Mouse (Mus musculus) liver, postnatal 0 days (tissue): ENCODE data around the gene Retreg1. TPM values are rescaled to one million over a fixed set of nuclear protein-coding genes. Genes with fewer than 3 reads are reported as not detected.

Experiments
- ATAC-seq: fragments of 200-750 bp; cut with Nextera tagmentation; 2 replicates; pipeline ENCODE4 v1.8.0; 2017; ENCODE audit warnings: mild to moderate bottlenecking, moderate library complexity
- DNase-seq: peaks from one replicate; pipeline ENCODE4 v3.0.0-alpha.2; 2016
- H3K27ac ChIP-seq: fragments of 300-500 bp; sonication (generic); 2 replicates; pipeline ENCODE4 v1.5.1; 2014; ENCODE audit warnings: antibody characterized with exemption, moderate library complexity, mild to moderate bottlenecking, low read depth
- H3K27me3 ChIP-seq: fragments of 300-500 bp; sonication (generic); 2 replicates; pipeline ENCODE4 v1.6.1; 2014; ENCODE audit warnings: low read length, control low read depth, mixed read lengths; ENCODE audit not compliant: insufficient read depth
- H3K36me3 ChIP-seq: fragments of 300-500 bp; sonication (generic); replicated peaks from 2 replicates; pipeline ENCODE4 v1.6.1; 2014; ENCODE audit warnings: mild to moderate bottlenecking, control low read depth, low read length, moderate library complexity, mixed read lengths; ENCODE audit not compliant: insufficient read depth
- H3K4me1 ChIP-seq: fragments of 300-500 bp; sonication (generic); 2 replicates; pipeline ENCODE4 v1.6.1; 2014; ENCODE audit warnings: antibody characterized with exemption, mild to moderate bottlenecking, control low read depth; ENCODE audit not compliant: insufficient read depth
- H3K4me2 ChIP-seq: fragments of 300-500 bp; sonication (generic); 2 replicates; pipeline ENCODE4 v1.6.1; 2014; ENCODE audit warnings: low read depth, mild to moderate bottlenecking, low read length, moderate library complexity, mixed read lengths
- H3K4me3 ChIP-seq: fragments of 300-500 bp; sonication (generic); 2 replicates; pipeline ENCODE4 v1.5.1; 2014; ENCODE audit warnings: low read depth, low read length
- H3K9ac ChIP-seq: fragments of 300-500 bp; sonication (generic); replicated peaks from 2 replicates; pipeline ENCODE4 v1.6.1; 2014; ENCODE audit warnings: mild to moderate bottlenecking, moderate library complexity
- H3K9me3 ChIP-seq: fragments of 300-500 bp; sonication (generic); 2 replicates; pipeline ENCODE4 v1.6.1; 2016; ENCODE audit warnings: mild to moderate bottlenecking, control low read depth, low read length, mixed read lengths
- CTCF ChIP-seq: sonication (generic); IDR thresholded peaks from 2 replicates; pipeline ENCODE4 v1.5.1; 2016; ENCODE audit warnings: antibody characterized with exemption, low read depth
- EP300 ChIP-seq: IDR thresholded peaks from 2 replicates; pipeline ENCODE4 v1.6.1; 2016; ENCODE audit warnings: antibody characterized with exemption, low read depth, mild to moderate bottlenecking
- WGBS: fragments of 180-500 bp; shearing (Covaris S2); extraction: QIAGEN DNeasy Blood & Tissue Kit; methylation state at CpG from one replicate; pipeline ENCODE4 v1.1.7; 2014; ENCODE audit not compliant: insufficient replicate concordance; 5-methylcytosine and 5-hydroxymethylcytosine counted together
- polyA plus RNA-seq: library from polyadenylated mRNA; unstranded; fragments of >200 nt; fragmentation: Nextera tagmentation; extraction: Ambion mirVana; gene quantifications from 2 replicates; pipeline ENCODE4 v1.2.1, GENCODE M21; 2015

The Retreg1 gene
- polyA plus RNA-seq: 17.0 and 18.6 TPM in 2 replicates

DNA sequence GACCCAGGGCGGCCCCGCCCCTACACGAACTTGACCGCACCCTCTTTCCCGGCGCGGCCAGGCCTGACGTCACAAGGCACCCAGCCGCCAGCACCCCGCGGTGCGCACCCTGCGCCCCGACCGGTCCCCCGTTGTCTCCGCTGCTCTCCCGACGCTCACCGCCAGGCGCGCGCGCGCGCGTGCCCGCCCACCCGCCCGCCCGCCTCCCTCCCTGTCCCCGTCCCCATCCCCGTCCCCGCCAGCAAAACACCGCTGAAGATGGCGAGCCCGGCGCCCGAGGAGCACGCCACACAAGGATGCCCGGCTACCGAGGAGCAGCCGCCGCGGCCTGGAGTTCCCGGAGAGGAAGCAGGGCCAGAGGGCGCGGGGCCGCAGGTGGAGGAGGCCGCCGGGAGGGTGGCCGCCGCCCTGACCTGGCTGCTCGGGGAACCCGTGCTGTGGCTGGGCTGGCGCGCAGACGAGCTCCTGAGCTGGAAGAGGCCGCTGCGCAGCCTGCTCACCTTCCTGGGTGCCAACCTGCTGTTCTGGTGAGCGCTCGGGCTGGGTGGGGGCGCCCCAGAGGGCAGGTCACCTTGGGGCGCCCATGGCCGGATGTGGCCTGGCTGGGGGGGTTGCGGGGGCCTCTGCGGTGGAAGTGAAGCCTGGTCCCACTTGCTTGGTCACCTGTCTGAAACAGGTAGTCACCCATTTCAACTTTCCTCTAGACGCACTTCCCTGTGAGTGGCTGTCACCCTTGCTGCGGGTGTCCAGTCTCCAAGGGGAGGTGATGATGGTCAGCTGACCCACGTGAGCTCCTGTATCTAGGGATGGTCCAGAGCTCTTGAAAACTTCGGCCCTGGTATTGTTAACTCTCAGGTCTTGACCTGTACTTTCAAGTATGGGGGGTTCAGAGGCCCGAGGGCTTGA lies at the start of gene Retreg1:
TSS of gene Retreg1 (plus strand) at position 95 of the 906 bp plus-strand sequence.
- peak within 1 kb of the TSS; percentile 81 for H3K4me2 ChIP-seq
- TF ChIP-seq EP300 (no peak), CTCF (0 out of 2 replicates have a peak, but pooled peaks have one; percentile 12)
- 0 out of 2 replicates have a peak, but pooled peaks cover 12% of the 10 kb centered on the region for H3K27me3 ChIP-seq
- H3K27ac ChIP-seq: peak within 1 kb of the TSS; percentile 13; the same call in 1 of the 2 replicates
- peaks cover 6% of the 10 kb centered on the region; the same call in 1 of the 2 replicates for H3K4me1 ChIP-seq
- H3K36me3 ChIP-seq: no peaks in the 10 kb centered on the region
- 3% methylated on average over 67 of the region's 72 CpGs for WGBS
- peak within 1 kb of the TSS; percentile 63 for H3K9ac ChIP-seq
- DNase-seq (peak; percentile 81), ATAC-seq (peak; percentile 91)
- H3K9me3 ChIP-seq: no peaks in the 10 kb centered on the region
- peak within 1 kb of the TSS; percentile 63 for H3K4me3 ChIP-seq

DNA sequence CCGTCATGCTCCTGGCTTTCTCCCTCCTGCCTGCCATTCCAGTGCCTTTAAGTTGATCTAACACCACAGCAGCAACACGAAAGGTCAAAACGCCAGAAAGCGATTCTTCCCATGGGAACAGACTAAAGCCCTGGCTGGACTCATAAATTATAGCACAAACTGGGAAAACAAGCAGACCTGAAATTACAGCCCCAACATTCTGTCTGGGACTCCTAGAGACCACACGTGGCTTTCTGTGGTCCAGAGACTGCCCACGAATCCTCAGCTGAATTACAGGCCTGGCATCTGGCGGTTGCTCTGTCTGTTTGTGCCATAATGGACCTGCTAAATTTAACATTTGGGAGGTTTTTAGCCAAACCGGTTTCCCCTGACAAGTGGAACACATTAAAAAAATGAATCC lies 48.9 kb upstream of the Retreg1 start:
- 83% methylated on average over 8 of the region's 8 CpGs for WGBS
- DNase-seq (no peak), ATAC-seq (no peak)
- Histone ChIP-seq H3K27ac (no peak overlapping the region), H3K4me1 (no peaks in the 10 kb centered on the region), H3K9ac (no peak overlapping the region), H3K4me3 (no peak overlapping the region), H3K4me2 (no peak overlapping the region), H3K27me3 (no peaks in the 10 kb centered on the region), H3K36me3 (peaks cover 33% of the 10 kb centered on the region), H3K9me3 (no peaks in the 10 kb centered on the region)
- TF ChIP-seq EP300 (no peak), CTCF (no peak)

DNA sequence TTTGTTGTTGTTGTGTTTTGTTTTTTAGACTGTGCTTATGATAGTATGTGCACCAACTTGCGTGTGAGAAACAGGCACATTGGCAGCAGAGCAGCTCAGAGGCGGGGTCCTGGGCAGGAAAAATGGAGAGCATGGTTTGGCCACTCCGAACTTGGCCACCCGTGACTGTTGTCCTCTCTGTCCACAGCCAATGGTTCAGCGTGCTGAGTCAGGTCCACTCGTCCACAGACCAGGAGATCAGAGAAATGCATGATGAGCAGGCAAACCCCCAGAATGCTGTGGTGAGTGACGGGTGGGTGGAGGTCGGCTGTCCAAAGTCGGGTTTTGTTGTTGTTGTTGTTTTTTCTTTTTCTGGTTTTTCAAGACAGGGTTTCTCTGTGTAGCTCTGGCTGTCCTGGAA lies 47.5 kb upstream of the Retreg1 start:
- Histone ChIP-seq H3K36me3 (peaks cover 35% of the 10 kb centered on the region), H3K9me3 (no peaks in the 10 kb centered on the region), H3K27me3 (no peaks in the 10 kb centered on the region), H3K4me2 (no peak overlapping the region), H3K4me1 (no peaks in the 10 kb centered on the region), H3K27ac (no peak overlapping the region), H3K9ac (no peak overlapping the region), H3K4me3 (no peak overlapping the region)
- 80% methylated on average over 9 of the region's 9 CpGs for WGBS
- ATAC-seq (no peak), DNase-seq (no peak)
- TF ChIP-seq CTCF (no peak), EP300 (no peak)

DNA sequence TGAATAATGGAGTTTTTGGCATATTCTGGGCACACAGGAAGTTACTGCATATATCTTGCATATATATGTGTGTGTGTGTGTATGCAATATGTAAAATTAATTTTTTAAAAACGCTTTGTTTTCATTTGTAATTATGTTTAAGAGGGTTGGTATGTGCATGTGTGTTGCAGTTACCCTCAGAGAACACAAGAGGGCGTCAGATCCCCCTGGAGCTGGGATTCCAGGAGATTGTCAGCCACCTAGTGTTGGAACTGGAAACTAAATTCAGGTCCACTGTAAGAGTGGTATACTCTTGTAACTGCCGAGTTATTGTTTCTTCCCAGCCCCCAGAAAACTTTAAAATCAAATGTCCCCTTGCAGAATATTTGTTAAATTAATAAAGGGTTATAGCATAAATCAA lies 46.6 kb upstream of the Retreg1 start:
- ATAC-seq: no peak
- WGBS: 54% methylated on average over 3 of the region's 3 CpGs

DNA sequence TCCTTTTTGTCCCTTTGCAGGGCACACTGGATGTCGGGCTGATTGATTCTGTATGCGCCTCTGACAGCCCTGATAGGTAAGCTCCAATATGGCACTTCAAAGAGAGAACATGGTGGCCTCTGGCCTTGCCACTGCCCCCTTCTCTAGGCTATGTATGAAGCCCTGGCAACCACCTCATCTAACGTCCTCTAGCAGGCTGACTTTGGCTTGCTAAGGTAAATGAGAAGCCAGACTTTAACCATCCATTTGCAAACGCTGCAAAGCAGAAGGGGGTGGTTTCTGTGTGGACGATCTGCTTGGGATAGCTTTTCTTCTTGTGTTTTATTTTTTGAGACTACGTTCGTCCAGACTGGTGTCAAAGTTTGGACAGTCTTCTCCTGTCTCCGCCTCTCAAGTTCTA lies 45.8 kb upstream of the Retreg1 start:
- ATAC-seq: no peak
- DNase-seq: no peak
- TF ChIP-seq CTCF (no peak), EP300 (no peak)

More for the DNA sequence above, 46.6 kb upstream of the Retreg1 start:
- H3K9ac ChIP-seq: no peak overlapping the region
- H3K27ac ChIP-seq: no peak overlapping the region
- H3K36me3 ChIP-seq: peaks cover 43% of the 10 kb centered on the region
- no peak for DNase-seq
- H3K27me3 ChIP-seq: no peaks in the 10 kb centered on the region
- no peaks in the 10 kb centered on the region for H3K4me1 ChIP-seq
- no peak overlapping the region for H3K4me2 ChIP-seq
- H3K4me3 ChIP-seq: no peak overlapping the region
- TF ChIP-seq CTCF: peak; percentile 83
- no peak for TF ChIP-seq EP300
- no peaks in the 10 kb centered on the region for H3K9me3 ChIP-seq

DNA sequence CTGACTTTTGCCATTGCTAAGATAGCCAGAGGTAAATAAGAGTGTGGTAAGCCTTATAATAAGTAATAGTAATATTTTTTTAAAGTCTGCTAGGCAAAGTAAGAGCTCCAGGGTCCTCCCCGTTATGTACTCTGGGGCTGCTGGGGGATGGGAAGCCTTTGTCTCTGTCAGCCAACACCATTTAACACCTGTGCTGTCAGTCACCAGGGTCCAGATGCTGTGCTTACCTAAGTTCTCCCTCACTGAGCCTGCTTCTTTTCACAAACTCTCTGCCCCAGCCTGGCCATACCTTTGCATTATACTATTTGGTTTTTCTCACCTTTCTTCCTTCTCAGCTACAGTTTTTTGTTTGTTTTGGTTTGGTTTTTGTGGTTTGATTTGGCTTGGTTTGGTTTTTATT lies 45.1 kb upstream of the Retreg1 start:
- no peak overlapping the region for H3K9ac ChIP-seq
- H3K4me3 ChIP-seq: no peak overlapping the region
- TF ChIP-seq EP300 (no peak), CTCF (no peak)
- no peak for ATAC-seq
- no peak overlapping the region for H3K27ac ChIP-seq
- 86% methylated on average over 1 of the region's 1 CpGs for WGBS
- H3K9me3 ChIP-seq: no peaks in the 10 kb centered on the region
- no peaks in the 10 kb centered on the region for H3K4me1 ChIP-seq
- H3K36me3 ChIP-seq: peaks cover 45% of the 10 kb centered on the region
- no peak overlapping the region for H3K4me2 ChIP-seq
- DNase-seq: no peak
- H3K27me3 ChIP-seq: no peaks in the 10 kb centered on the region

More for the DNA sequence above, 45.8 kb upstream of the Retreg1 start:
- Histone ChIP-seq H3K36me3 (peaks cover 46% of the 10 kb centered on the region), H3K9me3 (no peaks in the 10 kb centered on the region), H3K27me3 (no peaks in the 10 kb centered on the region), H3K4me3 (no peak overlapping the region), H3K27ac (no peak overlapping the region), H3K4me1 (no peaks in the 10 kb centered on the region), H3K4me2 (no peak overlapping the region), H3K9ac (no peak overlapping the region)
- 70% methylated on average over 8 of the region's 8 CpGs for WGBS
